Comparison of ENCODE assay signal across 27 mouse cellular contexts in the genomic region with DNA sequence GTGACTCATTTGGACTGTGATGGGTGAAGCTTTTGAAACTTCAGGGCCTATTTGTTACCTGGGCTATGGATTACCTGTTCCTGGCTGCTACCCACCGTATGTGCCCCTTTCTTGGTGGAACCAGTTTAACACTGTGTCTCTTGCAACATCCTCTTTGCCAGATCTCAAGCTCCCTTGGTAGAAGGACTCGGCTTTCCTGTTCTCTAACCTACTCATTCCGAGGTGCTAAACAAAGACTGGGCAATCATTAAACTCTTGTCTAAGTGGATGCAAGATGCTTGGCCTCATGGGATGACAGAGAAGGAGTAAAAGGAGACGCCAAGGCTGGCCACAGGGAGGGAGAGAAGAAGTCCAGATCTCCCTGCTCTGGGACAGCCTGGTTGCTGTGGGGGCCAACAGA. TPM values are rescaled to one million over a fixed set of nuclear protein-coding genes. Genes with fewer than 3 reads are reported as not detected.
A peak's percentile ranks its signal among the peaks of the same experiment; 100 is the strongest.
DNase-seq lines count a peak whose midpoint lies in the region; TF ChIP-seq lines count a peak whose summit lies in the region.
"Had no signal": no experiment of that assay in that cellular context is flagged by ENCODE, and none has a peak within 500 bp of the region (broad histone marks: within the 10 kb centered on the region; RNA-seq: fewer than 3 reads in every experiment).

No protein-coding gene starts in this region.

- TF ChIP-seq POLR2A in lung, adult 2 months (IDR thresholded peaks at IDR 0.05; ENCODE audit: borderline replicate concordance, extremely low read depth, low read depth, low read length): no peak

- TF ChIP-seq CTCF in lung, adult 2 months (IDR thresholded peaks at IDR 0.05; ENCODE audit: insufficient read depth, low read length): no peak

- 61% methylated on average over 4 of the region's 4 CpGs for WGBS in lung, adult 2 months
- 76% methylated on average over 4 of the region's 4 CpGs for WGBS in midbrain, embryonic 10.5 days

- no peak overlapping the region for H3K4me3 ChIP-seq in lung, adult 2 months (replicated peaks; ENCODE audit: extremely low read depth, low read depth, low read length)
- H3K4me3 ChIP-seq in midbrain, embryonic 10.5 days: no peak overlapping the region
- H3K4me3 ChIP-seq: embryonic facial prominence, embryonic 10.5 days; embryonic facial prominence, embryonic 13.5 days; erythroblast, embryonic 14.5 days; forebrain, embryonic 10.5 days; forebrain, embryonic 13.5 days; gastrocnemius, adult 2 months; heart, adult 2 months; heart, embryonic 10.5 days; heart, embryonic 13.5 days; hindbrain, embryonic 12.5 days; hindbrain, embryonic 15.5 days had no signal

- no peak overlapping the region for H3K27ac ChIP-seq in midbrain, embryonic 10.5 days (replicated peaks)
- H3K27ac ChIP-seq: embryonic facial prominence, embryonic 10.5 days; forebrain, embryonic 10.5 days; heart, adult 2 months; heart, embryonic 10.5 days had no signal

- intact Hi-C loops in heart, postnatal 10 days (cut with DNase I): no loop called here

- peak; percentile 80 for DNase-seq in heart, adult 11 months
- no peak for DNase-seq in heart, postnatal 10 days
- peak; percentile 12 for DNase-seq in lung, adult 2 months
- no peak for DNase-seq in lung, postnatal 14 days
- DNase-seq in fat pad, adult 2 months (ENCODE audit: extremely low read depth, low read depth, low spot score): peak; percentile 78
- peak; percentile 60 for DNase-seq in lung, postnatal 36 days
- no peak for DNase-seq in midbrain, embryonic 10.5 days (ENCODE audit: low spot score)
- DNase-seq: adrenal gland, adult 8-10 months; adrenal gland, postnatal 25 days; cerebellum, adult 11-12 months; cerebellum, adult 8-10 months; cerebellum, postnatal 10 days; cerebellum, postnatal 36 days; embryo, embryonic 11 days; gastrocnemius, adult 2 months; gastrocnemius, postnatal 14 days; heart, adult 2 months had no signal

- peaks cover 13% of the 10 kb centered on the region; the same call in 1 of the 2 replicates for H3K27me3 ChIP-seq in midbrain, embryonic 10.5 days (ENCODE audit: low read depth, poor library complexity, severe bottlenecking)
- H3K27me3 ChIP-seq: forebrain, embryonic 13.5 days; hindbrain, embryonic 12.5 days had no signal

- H3K9me3 ChIP-seq in midbrain, embryonic 10.5 days (replicated peaks): no peaks in the 10 kb centered on the region
- H3K9me3 ChIP-seq: embryonic facial prominence, embryonic 10.5 days; embryonic facial prominence, embryonic 13.5 days; forebrain, embryonic 10.5 days; forebrain, embryonic 13.5 days; heart, embryonic 10.5 days; heart, embryonic 13.5 days; hindbrain, embryonic 12.5 days; hindbrain, embryonic 15.5 days had no signal

- peaks cover 3% of the 10 kb centered on the region; the same call in 1 of the 2 replicates for H3K36me3 ChIP-seq in midbrain, embryonic 10.5 days
- H3K36me3 ChIP-seq: embryonic facial prominence, embryonic 10.5 days; embryonic facial prominence, embryonic 13.5 days; forebrain, embryonic 10.5 days; heart, embryonic 10.5 days; heart, embryonic 13.5 days had no signal

- no peaks in the 10 kb centered on the region for H3K4me1 ChIP-seq in lung, adult 2 months (ENCODE audit: control insufficient read depth, insufficient read depth, low read length)
- H3K4me1 ChIP-seq in midbrain, embryonic 10.5 days: no peaks in the 10 kb centered on the region
- H3K4me1 ChIP-seq: heart, embryonic 10.5 days had no signal

RNA-seq across cellular contexts. Expression of a gene that starts 57.0 kb away (rescaled TPM):
- total RNA-seq in heart, postnatal 10 days (2021): 1 to 10 TPM; 1.1 to 1.4 TPM
- polyA plus RNA-seq in lung, adult 2 months (2012; rRNA removed): 97.0 and 99.9 TPM in 2 replicates
- polyA plus RNA-seq in midbrain, embryonic 10.5 days (2016; fragmentation: Nextera tagmentation; extraction: Ambion mirVana): 5.0 and 5.3 TPM in 2 replicates
- total RNA-seq: gastrocnemius, adult 2 months had no signal
- polyA plus RNA-seq: activated CD4-positive, CD25-positive, alpha-beta regulatory T cell, adult 4 months had no signal

Comparison
In these comparisons a context has a peak if more than half of its experiments do, and no peak if none do; other contexts are left out.
1. DNase-seq: peak in heart, adult 11 months (single experiment), lung, adult 2 months (single experiment), fat pad, adult 2 months (single experiment) and lung, postnatal 36 days (single experiment); none in heart, postnatal 10 days (0 of 2), lung, postnatal 14 days (single experiment) and midbrain, embryonic 10.5 days (single experiment).
2. RNA of a gene that starts 57.0 kb away (polyA plus RNA-seq): 97.0 to 99.9 TPM in lung, adult 2 months; 5.0 to 5.3 TPM in midbrain, embryonic 10.5 days; every median in the first group is over 10 times any median in the second.